Mouse (Mus musculus) right cerebral cortex, postnatal 10 days (tissue): ENCODE measurements around the gene Gm42715.
A peak's percentile ranks its signal among the peaks of the same experiment; 100 is the strongest.

Experiments
- DNase-seq, 2 experiments: peaks; one replicate each; pipeline ENCODE4 v3.0.0; 2021; ENCODE audit warnings: low spot score in 2 of 2

Gm42715 gene

GRCm38 (mm10) chr7:127585031-127585430, 65.6 kb downstream of the Gm42715 start:
- DNase-seq: no peak

- DNase-seq: no peak
Observed at GRCm38 (mm10) chr7:127586149-127586548, 66.8 kb downstream of the Gm42715 start.

GRCm38 (mm10) chr7:127587196-127587595, 67.8 kb downstream of the Gm42715 start:
- DNase-seq: no peak

- DNase-seq: peak; percentile 97 to 99
Observed at GRCm38 (mm10) chr7:127588011-127588871, 68.9 kb downstream of the Gm42715 start, which contains the start of the genes Ccdc189 and Rnf40. Gene Ccdc189, minus strand, starts transcription at chr7:127588595. Gene Rnf40, plus strand, starts transcription at chr7:127588767.

- peak in 1 of 2 experiments; percentile 51 for DNase-seq
Observed at GRCm38 (mm10) chr7:127588901-127589300, 69.5 kb downstream of the Gm42715 start.

- DNase-seq: no peak
Observed at GRCm38 (mm10) chr7:127589637-127590036, 70.3 kb downstream of the Gm42715 start.

GRCm38 (mm10) chr7:127591108-127591507, 71.7 kb downstream of the Gm42715 start:
- no peak for DNase-seq

GRCm38 (mm10) chr7:127592575-127592974, 73.2 kb downstream of the Gm42715 start:
- DNase-seq: no peak

GRCm38 (mm10) chr7:127596747-127597146, 77.4 kb downstream of the Gm42715 start:
- DNase-seq: no peak

GRCm38 (mm10) chr7:127600612-127601011, 81.2 kb downstream of the Gm42715 start:
- no peak for DNase-seq

- DNase-seq: no peak
Observed at GRCm38 (mm10) chr7:127601735-127602134, 82.4 kb downstream of the Gm42715 start.

- no peak for DNase-seq
Observed at GRCm38 (mm10) chr7:127602903-127603302, 83.5 kb downstream of the Gm42715 start.

- DNase-seq: no peak
Observed at GRCm38 (mm10) chr7:127604256-127604655, 84.9 kb downstream of the Gm42715 start.

GRCm38 (mm10) chr7:127607150-127607549, 87.8 kb downstream of the Gm42715 start:
- no peak for DNase-seq

- DNase-seq: no peak
Observed at GRCm38 (mm10) chr7:127611011-127611410, 91.6 kb downstream of the Gm42715 start.

GRCm38 (mm10) chr7:127611561-127611960, 92.2 kb downstream of the Gm42715 start:
- DNase-seq: peak in 1 of 2 experiments; percentile 21

GRCm38 (mm10) chr7:127613501-127613900, 94.1 kb downstream of the Gm42715 start:
- DNase-seq: peak in 1 of 2 experiments; percentile 22

- peak in 1 of 2 experiments; percentile 18 for DNase-seq
Observed at GRCm38 (mm10) chr7:127614091-127614490, 94.7 kb downstream of the Gm42715 start.

- DNase-seq: peak in 1 of 2 experiments; percentile 49
Observed at GRCm38 (mm10) chr7:127614511-127614890, 95.1 kb downstream of the Gm42715 start.

GRCm38 (mm10) chr7:127614891-127615843, 95.8 kb downstream of the Gm42715 start, which contains the start of gene Zfp629:
Gene Zfp629, minus strand, starts transcription at chr7:127615797.
- DNase-seq: peak; percentile 90 to 92

- DNase-seq: no peak
Observed at GRCm38 (mm10) chr7:127616336-127616735, 97.0 kb downstream of the Gm42715 start.
